Mouse (Mus musculus) limb, embryonic 11.5 days (tissue): ENCODE measurements around the gene Lrrc1. TPM values are rescaled to one million over a fixed set of nuclear protein-coding genes. Genes with fewer than 3 reads are reported as not detected.
"Not testable (repeated sequence)": the region's sequence is repeated elsewhere in the genome, so short reads cannot be mapped to it uniquely, and the experiment has no call there.

ENCODE experiments used
- ATAC-seq: fragments of 200-750 bp; cut with Nextera tagmentation; 2 replicates; pipeline ENCODE4 v1.8.0; 2017; ENCODE audit warnings: low read depth; ENCODE audit not compliant: insufficient number of reproducible peaks, low FRiP score, low TSS enrichment
- DNase-seq: peaks from one replicate; pipeline ENCODE4 v3.0.0-alpha.2; 2015; ENCODE audit warnings: low spot score
- H3K27ac ChIP-seq: fragments of 300-500 bp; sonication (generic); replicated peaks from 2 replicates; pipeline ENCODE4 v1.5.1; 2014; ENCODE audit warnings: low read depth, mild to moderate bottlenecking, low read length
- H3K27me3 ChIP-seq: fragments of 300-500 bp; sonication (generic); 2 replicates; pipeline ENCODE4 v1.6.1; 2014; ENCODE audit warnings: mild to moderate bottlenecking, low read length, mixed read lengths; ENCODE audit not compliant: control insufficient read depth, insufficient read depth
- H3K36me3 ChIP-seq: fragments of 300-500 bp; sonication (generic); 2 replicates; pipeline ENCODE4 v1.6.1; 2014; ENCODE audit warnings: mild to moderate bottlenecking, low read length, moderate library complexity, mixed read lengths; ENCODE audit not compliant: control insufficient read depth, insufficient read depth
- H3K4me1 ChIP-seq: fragments of 300-500 bp; sonication (generic); 2 replicates; pipeline ENCODE4 v1.6.1; 2014; ENCODE audit warnings: low read length, mixed read lengths; ENCODE audit not compliant: control insufficient read depth, insufficient read depth
- H3K4me2 ChIP-seq: fragments of 300-500 bp; sonication (generic); 2 replicates; pipeline ENCODE4 v1.6.1; 2014; ENCODE audit warnings: low read depth, mild to moderate bottlenecking, moderate library complexity; ENCODE audit not compliant: severe bottlenecking
- H3K4me3 ChIP-seq: fragments of 300-500 bp; sonication (generic); 2 replicates; pipeline ENCODE4 v1.5.1; 2014; ENCODE audit warnings: low read depth, low read length
- H3K9ac ChIP-seq: fragments of 300-500 bp; sonication (generic); 2 replicates; pipeline ENCODE4 v1.6.1; 2014; ENCODE audit warnings: mild to moderate bottlenecking, low read length
- H3K9me3 ChIP-seq: fragments of 300-500 bp; sonication (generic); 2 replicates; pipeline ENCODE4 v1.6.1; 2016; ENCODE audit warnings: low read length; ENCODE audit not compliant: control insufficient read depth
- WGBS: fragments of 180-500 bp; shearing (Covaris S2); extraction: QIAGEN DNeasy Blood & Tissue Kit; methylation state at CpG from one replicate; pipeline ENCODE4 v1.1.7; 2014; 5-methylcytosine and 5-hydroxymethylcytosine counted together
- polyA plus RNA-seq: library from polyadenylated mRNA; unstranded; fragments of >200 nt; fragmentation: Nextera tagmentation; extraction: Ambion mirVana; gene quantifications from 2 replicates; pipeline ENCODE4 v1.2.1, GENCODE M21; 2014

The Lrrc1 gene
- polyA plus RNA-seq, 1 experiment from 2014 or later, result 7.1 TPM

- ATAC-seq (no peak), DNase-seq (no peak)
- H3K27ac ChIP-seq, result no peak overlapping the region
- no peaks in the 10 kb centered on the region for H3K9me3 ChIP-seq
- no peak overlapping the region for H3K4me3 ChIP-seq
- no peaks in the 10 kb centered on the region for H3K36me3 ChIP-seq
- no peaks in the 10 kb centered on the region for H3K27me3 ChIP-seq
- WGBS, result 90% methylated on average over 8 of the region's 8 CpGs
- no peaks in the 10 kb centered on the region for H3K4me1 ChIP-seq
- H3K4me2 ChIP-seq, result no peak overlapping the region
- H3K9ac ChIP-seq, result no peak overlapping the region
These were observed 33.3 kb upstream of the Lrrc1 start for GRCm38 (mm10) chr9:77577931-77578330.

- Histone ChIP-seq H3K27me3 (no peaks in the 10 kb centered on the region), H3K4me1 (no peaks in the 10 kb centered on the region), H3K9ac (no peak overlapping the region), H3K9me3 (no peaks in the 10 kb centered on the region), H3K27ac (no peak overlapping the region), H3K36me3 (no peaks in the 10 kb centered on the region), H3K4me2 (no peak overlapping the region), H3K4me3 (no peak overlapping the region)
- no peak for ATAC-seq
- no peak for DNase-seq
These were observed 32.7 kb upstream of the Lrrc1 start for GRCm38 (mm10) chr9:77577409-77577808.

- no peak for ATAC-seq
- H3K4me2 ChIP-seq, result no peak overlapping the region
These were observed 31.6 kb upstream of the Lrrc1 start for GRCm38 (mm10) chr9:77576320-77576719.

GRCm38 (mm10) chr9:77574996-77575395 is 30.3 kb upstream of the Lrrc1 start:
- WGBS, result 52% methylated on average over 4 of the region's 4 CpGs
- not testable (repeated sequence) for H3K4me3 ChIP-seq

More at GRCm38 (mm10) chr9:77576320-77576719, 31.6 kb upstream of the Lrrc1 start:
- no peaks in the 10 kb centered on the region for H3K36me3 ChIP-seq
- no peaks in the 10 kb centered on the region for H3K4me1 ChIP-seq
- no peak overlapping the region for H3K4me3 ChIP-seq
- DNase-seq, result no peak
- no peak overlapping the region for H3K9ac ChIP-seq
- no peaks in the 10 kb centered on the region for H3K27me3 ChIP-seq
- no peaks in the 10 kb centered on the region for H3K9me3 ChIP-seq
- no peak overlapping the region for H3K27ac ChIP-seq

GRCm38 (mm10) chr9:77571851-77572250 is 27.2 kb upstream of the Lrrc1 start:
- ATAC-seq (no peak), DNase-seq (no peak)
- Histone ChIP-seq H3K4me3 (no peak overlapping the region), H3K36me3 (no peaks in the 10 kb centered on the region), H3K4me2 (no peak overlapping the region), H3K27ac (no peak overlapping the region), H3K9ac (no peak overlapping the region), H3K27me3 (no peaks in the 10 kb centered on the region), H3K9me3 (no peaks in the 10 kb centered on the region), H3K4me1 (no peaks in the 10 kb centered on the region)
- WGBS, result 86% methylated on average over 4 of the region's 4 CpGs

More at GRCm38 (mm10) chr9:77574996-77575395, 30.3 kb upstream of the Lrrc1 start:
- not testable (repeated sequence) for H3K4me1 ChIP-seq, H3K27me3 ChIP-seq, H3K9me3 ChIP-seq, H3K9ac ChIP-seq, H3K36me3 ChIP-seq, DNase-seq, ATAC-seq, H3K27ac ChIP-seq, H3K4me2 ChIP-seq

- no peaks in the 10 kb centered on the region for H3K27me3 ChIP-seq
- DNase-seq (no peak), ATAC-seq (no peak)
- H3K36me3 ChIP-seq, result no peaks in the 10 kb centered on the region
- no peak overlapping the region for H3K4me3 ChIP-seq
- H3K27ac ChIP-seq, result no peak overlapping the region
- H3K9ac ChIP-seq, result no peak overlapping the region
- no peaks in the 10 kb centered on the region for H3K4me1 ChIP-seq
- H3K4me2 ChIP-seq, result no peak overlapping the region
- WGBS, result 71% methylated on average over 13 of the region's 13 CpGs
- H3K9me3 ChIP-seq, result no peaks in the 10 kb centered on the region
These were observed 24.3 kb upstream of the Lrrc1 start for GRCm38 (mm10) chr9:77568789-77569506.

GRCm38 (mm10) chr9:77561827-77562226 is 17.2 kb upstream of the Lrrc1 start:
- Histone ChIP-seq H3K4me3 (no peak overlapping the region), H3K27me3 (no peaks in the 10 kb centered on the region), H3K36me3 (no peaks in the 10 kb centered on the region), H3K4me2 (no peak overlapping the region), H3K9ac (no peak overlapping the region), H3K27ac (no peak overlapping the region), H3K9me3 (no peaks in the 10 kb centered on the region; the same call in 1 of the 2 replicates), H3K4me1 (no peaks in the 10 kb centered on the region)
- DNase-seq (no peak), ATAC-seq (no peak)

- WGBS, result 51% methylated on average over 3 of the region's 3 CpGs
- no peaks in the 10 kb centered on the region for H3K4me1 ChIP-seq
These were observed 13.3 kb upstream of the Lrrc1 start for GRCm38 (mm10) chr9:77557963-77558362.

GRCm38 (mm10) chr9:77557181-77557580 is 12.5 kb upstream of the Lrrc1 start:
- no peak overlapping the region for H3K27ac ChIP-seq
- H3K36me3 ChIP-seq, result no peaks in the 10 kb centered on the region
- H3K9ac ChIP-seq, result no peak overlapping the region
- no peak for ATAC-seq
- no peak overlapping the region for H3K4me3 ChIP-seq
- 81% methylated on average over 4 of the region's 4 CpGs for WGBS
- H3K9me3 ChIP-seq, result no peaks in the 10 kb centered on the region
- no peak for DNase-seq
- no peaks in the 10 kb centered on the region for H3K4me1 ChIP-seq
- H3K4me2 ChIP-seq, result no peak overlapping the region
- no peaks in the 10 kb centered on the region for H3K27me3 ChIP-seq

More at GRCm38 (mm10) chr9:77557963-77558362, 13.3 kb upstream of the Lrrc1 start:
- Histone ChIP-seq H3K4me2 (no peak overlapping the region), H3K9me3 (no peaks in the 10 kb centered on the region; the same call in 1 of the 2 replicates), H3K4me3 (no peak overlapping the region), H3K36me3 (no peaks in the 10 kb centered on the region), H3K27ac (no peak overlapping the region), H3K9ac (no peak overlapping the region), H3K27me3 (no peaks in the 10 kb centered on the region)
- ATAC-seq (no peak), DNase-seq (no peak)
